Mouse (Mus musculus): ENCODE measurements at regions not wholly inside any gene's neighbourhood (a gene's known extent, or its start where the extent isn't known, plus 50 kb on each side); places are given as distances from the start of the nearest gene placed in this dataset.

- 88% methylated on average over 8 of the region's 8 CpGs for WGBS
- DNase-seq (ENCODE audit: low spot score), result no peak
These were observed 125.4 kb upstream of the Peli1 start for GRCm38 (mm10) chr11:20965575-20966239.

GRCm38 (mm10) chr11:20967321-20967984, 123.6 kb upstream of the Peli1 start:
- WGBS, result 46% methylated on average over 3 of the region's 3 CpGs
- DNase-seq (ENCODE audit: low spot score), result no peak
- H3K4me1 ChIP-seq, result peaks cover 20% of the 10 kb centered on the region
- no peaks in the 10 kb centered on the region for H3K9me3 ChIP-seq (replicated peaks)
- H3K36me3 ChIP-seq, result no peaks in the 10 kb centered on the region
- no peaks in the 10 kb centered on the region for H3K27me3 ChIP-seq (ENCODE audit: low read depth, poor library complexity, severe bottlenecking)
- H3K27ac ChIP-seq (replicated peaks), result peak overlapping the region; percentile 75
- no peak overlapping the region for H3K4me3 ChIP-seq

More at GRCm38 (mm10) chr11:20965575-20966239, 125.4 kb upstream of the Peli1 start:
- Histone ChIP-seq H3K4me1 (peaks cover 26% of the 10 kb centered on the region), H3K36me3 (no peaks in the 10 kb centered on the region), H3K27me3 (ENCODE audit: low read depth, poor library complexity, severe bottlenecking) (no peaks in the 10 kb centered on the region), H3K4me3 (no peak overlapping the region), H3K9me3 (replicated peaks) (no peaks in the 10 kb centered on the region), H3K27ac (replicated peaks) (no peak overlapping the region)

- peak overlapping the region; percentile 78 for H3K27ac ChIP-seq (replicated peaks)
- H3K27me3 ChIP-seq (ENCODE audit: low read depth, poor library complexity, severe bottlenecking), result no peaks in the 10 kb centered on the region
- peaks cover 20% of the 10 kb centered on the region for H3K4me1 ChIP-seq
- no peak for DNase-seq (ENCODE audit: low spot score)
- H3K9me3 ChIP-seq (replicated peaks), result no peaks in the 10 kb centered on the region
- H3K4me3 ChIP-seq, result no peak overlapping the region
- H3K36me3 ChIP-seq, result no peaks in the 10 kb centered on the region
- WGBS, result 61% methylated on average over 2 of the region's 2 CpGs
These were observed 122.8 kb upstream of the Peli1 start for GRCm38 (mm10) chr11:20968341-20968740.

- no peaks in the 10 kb centered on the region for H3K27me3 ChIP-seq (ENCODE audit: low read depth, poor library complexity, severe bottlenecking)
- no peak overlapping the region for H3K4me3 ChIP-seq
- WGBS, result 87% methylated on average over 3 of the region's 3 CpGs
- H3K36me3 ChIP-seq, result no peaks in the 10 kb centered on the region
- no peak overlapping the region for H3K27ac ChIP-seq (replicated peaks)
- peaks cover 7% of the 10 kb centered on the region for H3K4me1 ChIP-seq
- DNase-seq (ENCODE audit: low spot score), result no peak
- no peaks in the 10 kb centered on the region for H3K9me3 ChIP-seq (replicated peaks)
These were observed 118.0 kb upstream of the Peli1 start for GRCm38 (mm10) chr11:20973141-20973540.

GRCm38 (mm10) chr11:20981588-20981987, 109.5 kb upstream of the Peli1 start:
- Histone ChIP-seq H3K4me1 (peaks cover 12% of the 10 kb centered on the region), H3K27ac (replicated peaks) (no peak overlapping the region), H3K4me3 (no peak overlapping the region), H3K27me3 (ENCODE audit: low read depth, poor library complexity, severe bottlenecking) (no peaks in the 10 kb centered on the region), H3K9me3 (replicated peaks) (no peaks in the 10 kb centered on the region), H3K36me3 (no peaks in the 10 kb centered on the region)
- no peak for DNase-seq (ENCODE audit: low spot score)
- 93% methylated on average over 2 of the region's 2 CpGs for WGBS

- H3K27ac ChIP-seq (replicated peaks), result no peak overlapping the region
- 67% methylated on average over 1 of the region's 1 CpGs for WGBS
- no peak overlapping the region for H3K4me3 ChIP-seq
- H3K27me3 ChIP-seq (ENCODE audit: low read depth, poor library complexity, severe bottlenecking), result no peaks in the 10 kb centered on the region
- no peak for DNase-seq (ENCODE audit: low spot score)
- peaks cover 12% of the 10 kb centered on the region for H3K4me1 ChIP-seq
- H3K9me3 ChIP-seq (replicated peaks), result no peaks in the 10 kb centered on the region
- no peaks in the 10 kb centered on the region for H3K36me3 ChIP-seq
These were observed 109.1 kb upstream of the Peli1 start for GRCm38 (mm10) chr11:20982010-20982409.

- Histone ChIP-seq H3K27ac (replicated peaks) (no peak overlapping the region), H3K36me3 (no peaks in the 10 kb centered on the region), H3K9me3 (replicated peaks) (no peaks in the 10 kb centered on the region), H3K4me3 (no peak overlapping the region), H3K4me1 (peaks cover 12% of the 10 kb centered on the region), H3K27me3 (ENCODE audit: low read depth, poor library complexity, severe bottlenecking) (no peaks in the 10 kb centered on the region)
- 88% methylated on average over 6 of the region's 6 CpGs for WGBS
- DNase-seq (ENCODE audit: low spot score), result no peak
These were observed 108.6 kb upstream of the Peli1 start for GRCm38 (mm10) chr11:20982500-20982899.

- H3K27me3 ChIP-seq (ENCODE audit: low read depth, poor library complexity, severe bottlenecking), result no peaks in the 10 kb centered on the region
- WGBS, result 59% methylated on average over 6 of the region's 6 CpGs
- no peak overlapping the region for H3K27ac ChIP-seq (replicated peaks)
- no peaks in the 10 kb centered on the region for H3K36me3 ChIP-seq
- H3K9me3 ChIP-seq (replicated peaks), result no peaks in the 10 kb centered on the region
- no peak overlapping the region for H3K4me3 ChIP-seq
- no peak for DNase-seq (ENCODE audit: low spot score)
- H3K4me1 ChIP-seq, result peaks cover 12% of the 10 kb centered on the region
These were observed 105.9 kb upstream of the Peli1 start for GRCm38 (mm10) chr11:20985069-20985759.

- no peak for DNase-seq (ENCODE audit: low spot score)
These were observed 105.3 kb upstream of the Peli1 start for GRCm38 (mm10) chr11:20985771-20986170.

GRCm38 (mm10) chr11:20987171-20987815, 103.8 kb upstream of the Peli1 start:
- Histone ChIP-seq H3K4me1 (peaks cover 16% of the 10 kb centered on the region), H3K9me3 (replicated peaks) (no peaks in the 10 kb centered on the region), H3K27ac (replicated peaks) (no peak overlapping the region), H3K36me3 (no peaks in the 10 kb centered on the region), H3K27me3 (ENCODE audit: low read depth, poor library complexity, severe bottlenecking) (no peaks in the 10 kb centered on the region), H3K4me3 (no peak overlapping the region)
- DNase-seq (ENCODE audit: low spot score), result no peak
- WGBS, result 83% methylated on average over 5 of the region's 5 CpGs

More at GRCm38 (mm10) chr11:20985771-20986170, 105.3 kb upstream of the Peli1 start:
- no peaks in the 10 kb centered on the region for H3K27me3 ChIP-seq (ENCODE audit: low read depth, poor library complexity, severe bottlenecking)
- no peak overlapping the region for H3K4me3 ChIP-seq
- H3K36me3 ChIP-seq, result no peaks in the 10 kb centered on the region
- 49% methylated on average over 4 of the region's 4 CpGs for WGBS
- H3K27ac ChIP-seq (replicated peaks), result no peak overlapping the region
- H3K4me1 ChIP-seq, result peaks cover 14% of the 10 kb centered on the region
- H3K9me3 ChIP-seq (replicated peaks), result no peaks in the 10 kb centered on the region

- no peaks in the 10 kb centered on the region for H3K27me3 ChIP-seq (ENCODE audit: low read depth, poor library complexity, severe bottlenecking)
- no peaks in the 10 kb centered on the region for H3K36me3 ChIP-seq
- H3K4me1 ChIP-seq, result peaks cover 16% of the 10 kb centered on the region
- DNase-seq (ENCODE audit: low spot score), result no peak
- H3K9me3 ChIP-seq (replicated peaks), result no peaks in the 10 kb centered on the region
- 89% methylated on average over 11 of the region's 11 CpGs for WGBS
- H3K27ac ChIP-seq (replicated peaks), result no peak overlapping the region
- H3K4me3 ChIP-seq, result no peak overlapping the region
These were observed 103.2 kb upstream of the Peli1 start for GRCm38 (mm10) chr11:20987841-20988251.

- DNase-seq (ENCODE audit: low spot score), result no peak
- Histone ChIP-seq H3K4me3 (no peak overlapping the region), H3K4me1 (peaks cover 16% of the 10 kb centered on the region), H3K36me3 (no peaks in the 10 kb centered on the region), H3K9me3 (replicated peaks) (no peaks in the 10 kb centered on the region), H3K27me3 (ENCODE audit: low read depth, poor library complexity, severe bottlenecking) (no peaks in the 10 kb centered on the region), H3K27ac (replicated peaks) (no peak overlapping the region)
- 93% methylated on average over 3 of the region's 3 CpGs for WGBS
These were observed 102.2 kb upstream of the Peli1 start for GRCm38 (mm10) chr11:20988871-20989270.

All from midbrain, embryonic 10.5 days (tissue).